Mouse (Mus musculus): Measurements from ENCODE around the gene Phf20. TPM values are rescaled to one million over a fixed set of nuclear protein-coding genes. Genes with fewer than 3 reads are reported as not detected.

The Phf20 gene
- polyA plus RNA-seq (2012; rRNA removed) = 28.8 and 31.4 TPM in 2 replicates

DNA sequence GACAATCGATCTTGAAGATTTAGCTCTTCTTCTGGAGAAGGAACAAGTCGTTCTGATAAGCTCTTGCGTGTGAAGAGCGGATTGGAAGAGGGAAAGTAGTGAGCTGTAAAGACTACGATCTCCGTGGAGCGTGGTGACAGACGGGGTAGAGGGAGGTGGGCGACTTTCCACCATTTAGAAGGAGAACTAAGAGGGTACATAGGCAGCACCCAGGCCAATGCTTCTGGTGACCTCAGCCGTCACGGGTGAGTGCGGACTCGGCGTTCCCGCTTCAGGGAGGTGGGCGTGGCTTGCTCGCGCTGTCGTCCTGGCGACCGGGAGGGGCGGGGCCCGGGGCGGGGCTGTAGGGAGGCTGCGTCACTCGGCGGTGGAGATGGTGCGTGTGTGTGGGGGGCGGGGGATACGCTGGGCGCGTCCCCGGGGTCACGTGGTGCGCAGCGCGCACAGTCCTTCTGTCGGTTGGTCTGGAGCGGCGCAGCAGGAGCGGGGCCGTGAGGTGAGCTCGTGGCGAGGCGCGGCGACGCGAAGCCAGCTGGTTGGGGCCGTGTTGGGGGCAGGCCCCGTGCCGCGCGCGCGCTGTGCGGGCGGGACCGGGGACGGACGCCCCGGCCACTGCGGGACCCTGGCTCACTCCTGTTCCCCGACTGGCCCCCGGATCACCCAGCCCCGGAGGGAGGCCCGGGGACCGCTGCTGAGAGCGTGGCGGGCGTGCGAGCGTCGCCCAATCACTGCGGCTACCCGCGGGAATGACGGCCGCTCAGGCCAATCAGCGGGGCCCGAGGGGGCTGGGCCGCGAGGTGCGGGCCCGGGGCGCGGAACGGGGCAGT is at the start of gene Phf20:
Gene Phf20 (plus strand): TSS at position 165 of the 827 bp plus-strand sequence.
- peak; percentile 59; the same call in 1 of the 2 replicates for TF ChIP-seq POLR2A (IDR thresholded peaks at IDR 0.05; ENCODE audit: borderline replicate concordance, extremely low read depth, insufficient read depth, insufficient read length, poor library complexity, severe bottlenecking)
- no peak for TF ChIP-seq CTCF (IDR thresholded peaks at IDR 0.05; ENCODE audit: borderline replicate concordance, extremely low read depth, insufficient read depth, insufficient read length)
- peak; percentile 98 for DNase-seq (ENCODE audit: low read depth)

DNA sequence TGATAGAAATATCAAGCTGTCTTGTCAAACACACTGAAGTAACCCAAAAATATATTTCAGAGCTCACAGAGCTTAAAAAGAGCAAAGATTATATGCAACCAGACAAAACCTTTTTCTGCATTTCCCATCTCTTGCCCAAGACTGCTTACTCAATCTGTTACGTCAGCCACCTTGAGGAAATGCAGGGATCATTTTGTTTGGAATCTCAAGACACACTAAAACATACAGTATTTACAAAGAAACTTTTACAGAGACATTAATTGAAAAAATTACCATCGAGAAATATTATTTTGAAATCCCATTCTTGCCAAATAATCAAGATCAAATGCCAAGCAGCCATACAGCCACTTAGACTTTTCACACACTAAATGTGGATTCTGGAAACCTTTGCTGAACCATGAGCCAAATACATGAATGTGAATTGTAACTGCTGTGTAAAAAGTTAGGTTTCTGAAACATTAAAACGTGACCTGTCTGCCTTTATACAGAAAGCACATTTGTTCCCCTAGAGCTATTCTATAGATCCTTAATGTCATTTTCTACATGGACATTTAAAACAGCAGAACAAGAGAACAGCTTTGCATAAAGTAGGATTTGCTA is 48.9 kb upstream of the Phf20 start:
- TF ChIP-seq POLR2A (IDR thresholded peaks at IDR 0.05; ENCODE audit: borderline replicate concordance, extremely low read depth, insufficient read depth, insufficient read length, poor library complexity, severe bottlenecking) = no peak
- TF ChIP-seq CTCF (IDR thresholded peaks at IDR 0.05; ENCODE audit: borderline replicate concordance, extremely low read depth, insufficient read depth, insufficient read length) = no peak
- DNase-seq (ENCODE audit: low read depth) = no peak

DNA sequence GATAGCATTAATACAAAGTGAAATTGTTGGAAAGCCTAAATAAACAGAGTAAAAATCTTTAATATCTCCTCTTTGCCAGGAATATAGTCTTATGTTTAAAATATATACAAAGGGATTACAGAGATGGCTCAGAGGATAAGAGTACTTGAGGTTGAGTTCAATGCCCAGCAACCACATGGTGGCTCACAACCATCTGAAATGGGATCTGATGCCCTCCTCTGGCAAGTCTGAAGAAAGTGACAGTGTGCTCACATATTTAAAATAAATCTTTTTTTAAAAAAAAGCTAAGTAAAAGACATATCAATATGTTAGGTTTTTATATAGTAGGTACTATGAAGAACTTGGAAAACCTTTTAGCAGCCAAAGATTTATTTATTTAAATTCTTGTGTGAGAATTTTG is 44.7 kb upstream of the Phf20 start:
- TF ChIP-seq CTCF (IDR thresholded peaks at IDR 0.05; ENCODE audit: borderline replicate concordance, extremely low read depth, insufficient read depth, insufficient read length) (no peak), POLR2A (IDR thresholded peaks at IDR 0.05; ENCODE audit: borderline replicate concordance, extremely low read depth, insufficient read depth, insufficient read length, poor library complexity, severe bottlenecking) (no peak)
- peak; percentile 14 for DNase-seq (ENCODE audit: low read depth)

DNA sequence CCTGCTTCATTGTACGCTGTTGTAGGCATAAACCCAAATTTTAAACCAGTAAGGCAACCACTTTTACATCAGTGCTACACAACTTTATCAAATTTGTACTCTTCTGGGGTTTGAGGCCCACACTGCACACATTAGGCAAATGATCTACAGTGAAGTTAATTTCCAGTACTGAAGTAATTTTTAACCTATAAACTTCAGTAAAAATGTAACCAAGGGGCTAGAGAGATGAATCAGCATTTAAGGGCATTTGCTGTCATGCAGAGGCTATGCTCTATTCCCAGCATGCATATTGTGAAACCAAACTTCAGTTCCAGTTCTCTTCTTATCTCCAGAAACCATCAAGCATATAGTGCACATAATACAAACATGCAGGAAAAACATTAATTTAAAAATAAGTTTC is 30.8 kb upstream of the Phf20 start:
- TF ChIP-seq CTCF (IDR thresholded peaks at IDR 0.05; ENCODE audit: borderline replicate concordance, extremely low read depth, insufficient read depth, insufficient read length) (no peak), POLR2A (IDR thresholded peaks at IDR 0.05; ENCODE audit: borderline replicate concordance, extremely low read depth, insufficient read depth, insufficient read length, poor library complexity, severe bottlenecking) (no peak)
- no peak for DNase-seq (ENCODE audit: low read depth)

DNA sequence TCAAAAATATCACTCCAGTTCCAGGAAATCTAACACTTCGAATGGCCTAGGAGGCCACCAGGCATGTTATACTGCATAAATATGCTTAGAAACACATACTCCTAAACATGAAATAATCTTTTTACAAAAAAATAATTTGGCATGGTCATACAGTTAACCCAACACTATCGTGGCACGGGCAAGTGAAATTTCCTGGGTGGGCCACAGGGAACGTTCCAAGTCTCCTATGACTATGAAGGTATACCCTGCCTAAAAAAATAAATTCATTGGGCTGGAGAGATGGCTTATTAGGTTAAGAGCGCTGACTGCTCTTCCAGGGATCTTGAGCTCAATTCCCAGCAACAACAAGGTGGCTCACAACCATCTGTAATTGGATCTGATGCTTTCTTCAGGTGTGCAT is 29.7 kb upstream of the Phf20 start:
- no peak for TF ChIP-seq POLR2A (IDR thresholded peaks at IDR 0.05; ENCODE audit: borderline replicate concordance, extremely low read depth, insufficient read depth, insufficient read length, poor library complexity, severe bottlenecking)
- TF ChIP-seq CTCF (IDR thresholded peaks at IDR 0.05; ENCODE audit: borderline replicate concordance, extremely low read depth, insufficient read depth, insufficient read length) = no peak
- DNase-seq (ENCODE audit: low read depth) = no peak

DNA sequence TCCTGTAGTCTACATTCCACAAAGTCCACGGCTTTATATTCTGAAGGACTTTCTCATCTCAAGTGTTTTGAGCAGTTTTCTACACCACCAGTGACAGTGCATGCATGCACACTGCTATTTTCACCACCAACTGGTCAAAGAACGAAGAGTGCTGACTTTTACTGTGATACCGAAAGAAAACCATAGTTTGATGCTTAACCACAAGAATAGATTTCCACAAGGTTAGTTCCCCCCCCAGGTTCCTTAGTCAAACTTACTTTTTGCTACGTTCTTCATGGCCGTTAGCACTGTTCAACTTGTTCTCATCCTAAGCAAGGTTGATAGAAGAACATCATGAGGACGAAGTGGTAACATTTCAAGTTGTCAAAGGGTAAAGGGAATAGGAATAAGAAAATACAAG is 19.2 kb upstream of the Phf20 start:
- no peak for TF ChIP-seq CTCF (IDR thresholded peaks at IDR 0.05; ENCODE audit: borderline replicate concordance, extremely low read depth, insufficient read depth, insufficient read length)
- TF ChIP-seq POLR2A (IDR thresholded peaks at IDR 0.05; ENCODE audit: borderline replicate concordance, extremely low read depth, insufficient read depth, insufficient read length, poor library complexity, severe bottlenecking) = no peak
- DNase-seq (ENCODE audit: low read depth) = no peak

DNA sequence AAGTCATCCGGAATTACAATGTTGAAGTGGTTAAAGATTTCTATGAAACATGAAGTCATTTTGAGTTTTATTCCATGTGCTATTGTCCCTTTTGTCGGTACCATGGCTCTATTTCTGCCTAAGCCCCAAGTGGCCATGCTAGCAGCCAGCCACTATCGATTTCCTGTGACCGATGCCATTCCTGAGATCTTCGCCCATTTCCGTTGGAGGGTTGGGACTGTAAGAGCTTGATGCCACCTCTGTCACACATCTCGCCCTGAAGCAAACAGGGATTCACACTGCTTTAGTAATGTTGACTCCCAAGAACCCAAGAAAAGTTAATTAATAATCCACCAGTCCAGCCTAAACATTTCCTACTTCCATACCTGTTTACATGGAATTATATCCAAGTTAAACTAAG is 18.6 kb upstream of the Phf20 start:
- TF ChIP-seq POLR2A (IDR thresholded peaks at IDR 0.05; ENCODE audit: borderline replicate concordance, extremely low read depth, insufficient read depth, insufficient read length, poor library complexity, severe bottlenecking) (no peak), CTCF (IDR thresholded peaks at IDR 0.05; ENCODE audit: borderline replicate concordance, extremely low read depth, insufficient read depth, insufficient read length) (no peak)
- DNase-seq (ENCODE audit: low read depth) = no peak

DNA sequence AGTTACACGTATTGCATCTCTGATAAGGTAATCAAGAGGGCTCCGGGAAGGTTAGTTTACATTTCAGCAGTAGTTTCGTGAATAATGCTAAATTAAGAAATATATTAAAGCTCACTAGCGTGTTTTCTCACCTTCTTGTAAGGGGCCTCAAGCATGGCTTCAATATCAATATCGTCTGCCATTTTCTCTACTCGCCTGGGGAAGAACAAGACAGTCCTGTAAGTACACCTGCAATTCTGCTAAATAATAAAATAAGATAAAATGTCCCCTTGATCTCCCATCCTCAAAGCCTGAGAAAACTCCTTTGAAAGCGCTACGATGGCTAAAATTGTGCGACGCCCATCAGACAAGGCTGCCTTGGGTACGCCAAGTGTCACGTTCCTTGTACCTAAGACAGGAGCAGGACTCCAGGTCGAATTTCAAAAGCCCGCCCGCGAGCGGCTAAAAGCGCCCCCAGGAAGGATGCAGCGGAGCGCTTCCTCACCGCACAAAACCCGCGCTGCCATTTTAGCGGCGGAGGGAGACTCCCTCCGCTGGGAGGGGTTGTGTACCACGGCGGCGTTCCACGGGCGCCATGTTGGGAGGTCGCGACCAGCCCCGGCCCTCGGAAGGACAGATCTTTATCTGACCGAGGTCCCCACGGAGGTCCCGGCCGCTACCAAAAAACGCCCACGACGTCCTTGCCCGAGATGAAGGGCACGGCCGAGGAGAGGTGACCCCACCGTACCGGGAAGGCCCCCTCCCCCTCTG is 17.0 kb upstream of the Phf20 start:
- DNase-seq (ENCODE audit: low read depth) = peak; percentile 90
- TF ChIP-seq CTCF (IDR thresholded peaks at IDR 0.05; ENCODE audit: borderline replicate concordance, extremely low read depth, insufficient read depth, insufficient read length) = no peak
- peak; percentile 16; the same call in 1 of the 2 replicates for TF ChIP-seq POLR2A (IDR thresholded peaks at IDR 0.05; ENCODE audit: borderline replicate concordance, extremely low read depth, insufficient read depth, insufficient read length, poor library complexity, severe bottlenecking)

DNA sequence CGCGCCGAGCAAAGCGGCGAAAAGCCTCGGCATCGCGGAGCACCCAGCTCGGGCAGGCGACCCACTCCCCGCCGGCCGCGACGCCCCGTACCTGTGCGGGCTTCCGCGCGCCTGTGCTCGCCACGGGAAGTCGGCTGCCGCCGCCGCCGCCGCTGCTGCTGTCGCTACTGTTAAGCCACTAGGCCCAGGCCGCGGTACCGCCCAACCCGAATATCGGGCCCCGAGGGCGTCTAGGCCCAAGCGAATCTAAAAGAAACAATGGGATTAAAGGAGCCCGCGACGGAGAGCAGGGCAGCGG is 16.5 kb upstream of the Phf20 start:
- TF ChIP-seq POLR2A (IDR thresholded peaks at IDR 0.05; ENCODE audit: borderline replicate concordance, extremely low read depth, insufficient read depth, insufficient read length, poor library complexity, severe bottlenecking) = no peak
- no peak for TF ChIP-seq CTCF (IDR thresholded peaks at IDR 0.05; ENCODE audit: borderline replicate concordance, extremely low read depth, insufficient read depth, insufficient read length)
- DNase-seq (ENCODE audit: low read depth) = no peak

DNA sequence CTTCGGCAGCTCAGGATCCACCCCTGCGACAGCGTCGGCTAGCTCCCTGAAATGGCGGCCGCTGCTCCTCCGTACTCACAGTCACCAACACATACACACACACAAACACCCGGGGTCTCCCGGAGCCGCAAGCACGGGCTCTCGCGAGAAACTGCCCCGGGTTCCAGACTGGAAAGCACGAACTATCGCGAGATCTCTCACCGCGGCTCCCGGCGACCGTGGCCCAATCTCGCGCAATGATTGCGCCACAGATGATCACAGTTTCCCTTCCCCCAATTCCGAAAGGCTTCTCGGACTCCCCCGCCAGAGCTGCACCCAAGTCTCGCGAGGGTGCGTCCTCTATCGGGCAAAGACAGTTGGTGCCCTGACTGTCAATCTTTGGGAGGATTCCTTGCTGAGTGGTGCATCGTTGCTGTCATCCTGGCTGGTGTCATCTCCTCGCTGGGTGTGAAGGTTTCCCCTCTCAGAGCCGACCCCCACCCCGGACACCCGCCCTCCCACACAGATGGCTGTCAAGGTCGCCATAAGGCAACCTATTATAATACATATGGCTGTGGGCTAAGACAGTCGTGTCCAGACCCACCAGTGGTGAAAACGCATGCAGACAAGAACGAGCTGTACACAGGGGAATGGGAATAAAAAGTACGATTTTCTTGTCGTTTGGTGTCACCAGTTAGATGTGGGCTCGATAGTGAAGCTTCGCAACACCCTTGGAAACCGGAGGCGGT is 16.0 kb upstream of the Phf20 start, which contains the start of gene Rbm39:
Gene Rbm39 (minus strand): TSS at position 145 of the 728 bp plus-strand sequence.
- DNase-seq (ENCODE audit: low read depth) = peak; percentile 100
- peak; percentile 52 for TF ChIP-seq CTCF (IDR thresholded peaks at IDR 0.05; ENCODE audit: borderline replicate concordance, extremely low read depth, insufficient read depth, insufficient read length)
- TF ChIP-seq POLR2A (IDR thresholded peaks at IDR 0.05; ENCODE audit: borderline replicate concordance, extremely low read depth, insufficient read depth, insufficient read length, poor library complexity, severe bottlenecking) = peak; percentile 88; the same call in 1 of the 2 replicates

All from brain, embryonic 14.5 days (tissue).